Mouse (Mus musculus) skeletal muscle tissue, adult 2 months (tissue): Measurements from ENCODE around the gene Rad51b.

Experiments
- DNase-seq: peaks from one replicate; pipeline ENCODE4 v3.0.0-alpha.2; 2012; ENCODE audit warnings: low read depth, low spot score

Gene Rad51b

DNA sequence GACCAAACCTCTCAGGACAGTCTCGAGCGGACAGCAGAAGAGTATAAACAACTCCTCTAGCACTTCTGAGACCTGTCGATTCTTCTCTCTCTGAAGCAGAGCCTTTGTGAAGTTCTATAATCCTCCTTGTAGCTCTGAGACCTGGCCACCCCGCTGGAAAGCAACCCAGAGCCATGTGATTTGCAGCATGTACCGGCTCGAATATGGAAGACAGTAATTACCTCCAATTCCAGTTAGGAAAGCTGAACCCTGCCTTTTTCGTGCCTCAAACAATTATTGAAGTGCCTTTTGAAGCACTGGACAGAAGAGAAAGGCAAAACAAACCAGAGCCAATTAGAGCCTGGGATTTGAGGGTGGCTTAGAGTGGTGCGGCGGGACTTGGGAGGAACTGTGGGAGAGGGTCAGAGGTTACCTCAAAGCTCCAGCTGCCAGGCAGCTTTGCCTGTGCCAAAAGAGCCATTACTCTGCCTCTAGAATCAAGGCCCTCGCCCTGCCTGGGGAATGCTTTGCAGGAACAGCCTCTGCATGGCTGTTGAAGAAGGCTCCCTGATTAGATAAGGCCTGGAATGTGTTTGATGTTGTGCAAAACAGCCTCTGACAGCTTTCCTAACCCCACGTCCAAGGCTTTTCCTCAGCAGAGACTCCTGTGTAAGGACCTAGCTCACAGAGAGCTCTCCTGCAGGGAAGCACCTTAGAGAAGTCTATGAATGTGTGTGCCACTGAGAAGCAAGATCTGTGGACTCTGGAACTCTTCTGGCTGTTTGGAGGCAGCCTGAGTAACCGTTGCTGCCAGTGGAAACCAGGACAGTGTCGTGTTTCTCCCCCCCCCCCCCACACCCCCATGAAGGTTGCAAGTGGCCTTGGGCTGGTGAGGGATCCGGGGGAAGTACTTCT lies 562.5 kb downstream of the Rad51b start:
- DNase-seq: peak; percentile 67

DNA sequence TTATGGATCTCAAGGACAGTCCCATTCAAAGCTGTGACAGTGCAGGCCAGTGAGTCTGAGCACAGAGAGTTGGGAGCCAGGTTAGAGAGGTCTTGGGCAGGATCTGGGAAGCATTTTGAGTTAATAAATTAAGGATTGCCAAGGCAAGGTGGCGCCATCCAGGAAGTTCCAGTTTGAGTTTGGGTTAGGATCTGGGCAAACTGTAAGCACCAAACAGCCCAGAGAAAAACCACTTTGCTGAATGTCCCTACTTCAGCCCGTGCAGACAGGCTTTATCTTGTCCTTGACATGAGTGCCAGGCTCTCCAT lies 563.1 kb downstream of the Rad51b start:
- DNase-seq: no peak
